Mouse (Mus musculus) mouse embryonic stem cell (cell line): Measurements from ENCODE around the gene Met.

Experiments
- in situ Hi-C, 2 experiments: fragments of 300-500 bp; cut with MboI; formaldehyde crosslinking; loops; 1 replicate in 1 of 2; 3 replicates in 1 of 2; pipeline ENCODE4 v1.14.3; 2019 to 2020; ENCODE audit warnings: low sequenced_read_pairs in 2 of 2, low pct_unique_long_range_greater_than_20kb in 1 of 2, mixed read lengths in 1 of 2; ENCODE audit not compliant: unreplicated experiment in 1 of 2

The Met gene

DNA sequence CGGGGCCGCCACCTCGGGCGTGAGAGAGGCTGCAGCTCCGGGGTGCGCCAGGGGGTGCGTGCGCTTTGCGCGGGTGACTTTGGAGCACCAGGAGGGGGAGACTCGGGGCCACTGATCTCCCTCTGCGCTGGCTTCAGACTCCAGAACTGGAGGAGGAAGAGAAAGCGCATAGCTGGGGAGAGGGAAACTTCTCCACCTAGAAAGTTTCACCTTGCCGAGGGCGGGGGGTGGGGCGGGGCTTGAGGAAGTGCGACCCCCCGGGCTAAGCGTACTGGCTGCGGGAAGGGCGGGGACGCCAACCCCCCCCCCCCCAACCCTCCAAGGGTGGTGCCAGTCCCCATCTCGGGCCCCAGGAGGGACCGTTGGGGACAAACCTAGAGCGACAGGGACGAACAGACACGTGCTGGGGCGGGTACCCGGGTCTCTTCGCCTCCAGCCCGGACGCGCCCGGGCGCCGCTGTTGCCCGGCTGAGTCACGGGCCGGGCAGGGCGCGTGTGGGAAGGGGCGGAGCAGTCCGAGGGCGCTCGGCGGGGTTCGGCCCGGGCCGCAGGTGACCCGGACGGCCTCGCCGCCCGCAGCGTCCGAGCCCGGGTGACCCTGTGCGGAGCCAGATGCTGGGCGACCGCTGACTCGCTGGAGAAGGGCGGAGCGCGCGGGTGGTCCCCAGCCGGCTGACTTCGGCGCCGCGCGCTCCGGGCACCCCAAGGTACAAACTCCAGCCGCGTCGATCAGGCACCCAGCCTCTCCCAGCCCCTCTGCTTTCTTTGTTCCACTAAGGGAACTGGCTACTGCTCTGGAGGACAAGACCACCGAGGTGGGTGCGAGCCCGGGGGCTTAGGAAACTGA is at the start of gene Met:
Met (plus strand) TSS at position 367 of the 847 bp plus-strand sequence.
- in situ Hi-C loops, result no loop called here

GRCm38 (mm10) chr6:17418226-17418625 is 45.4 kb upstream of the Met start:
- in situ Hi-C loops, result no loop called here

GRCm38 (mm10) chr6:17422432-17422831 is 41.2 kb upstream of the Met start:
- in situ Hi-C loops, result no loop called here

DNA sequence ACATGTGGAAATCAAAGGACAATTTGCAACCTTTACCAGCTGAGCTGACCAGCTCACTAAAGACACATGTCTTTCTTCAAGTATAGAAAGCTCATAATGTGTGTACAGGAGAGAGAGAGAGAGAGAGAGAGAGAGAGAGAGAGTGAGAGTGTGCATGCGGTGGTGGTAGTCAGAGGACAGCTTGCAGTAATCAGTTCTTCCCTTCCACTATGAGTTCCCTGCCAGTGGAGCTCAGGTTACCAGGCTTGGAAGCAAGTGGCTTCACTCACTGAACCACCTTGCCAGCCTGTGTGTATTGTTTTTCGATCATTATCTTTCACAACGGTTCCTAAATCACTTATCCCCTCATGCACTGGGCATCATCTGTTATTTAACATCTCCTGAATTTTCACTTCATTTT is 34.6 kb upstream of the Met start:
- in situ Hi-C loops, result no loop called here

DNA sequence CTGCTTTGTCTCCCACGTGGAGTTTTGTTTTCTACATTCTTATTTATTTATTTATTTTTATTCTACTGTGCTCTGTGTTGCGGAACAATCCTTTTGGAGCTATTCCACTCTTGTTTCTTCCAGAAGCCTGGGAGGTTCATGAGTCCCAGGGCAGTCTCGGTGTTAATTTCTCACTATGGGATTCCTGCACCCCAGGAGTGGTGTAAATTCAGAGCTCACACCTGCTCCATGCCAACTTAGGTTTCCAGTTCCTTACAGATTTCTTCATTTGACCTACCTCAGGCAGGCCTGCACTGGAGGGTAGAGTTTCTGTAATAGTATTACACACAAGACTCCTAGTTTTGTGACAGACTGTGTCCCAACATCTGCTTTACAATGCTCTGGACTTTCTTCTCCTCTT is 34.0 kb upstream of the Met start:
- in situ Hi-C loops, result no loop called here

DNA sequence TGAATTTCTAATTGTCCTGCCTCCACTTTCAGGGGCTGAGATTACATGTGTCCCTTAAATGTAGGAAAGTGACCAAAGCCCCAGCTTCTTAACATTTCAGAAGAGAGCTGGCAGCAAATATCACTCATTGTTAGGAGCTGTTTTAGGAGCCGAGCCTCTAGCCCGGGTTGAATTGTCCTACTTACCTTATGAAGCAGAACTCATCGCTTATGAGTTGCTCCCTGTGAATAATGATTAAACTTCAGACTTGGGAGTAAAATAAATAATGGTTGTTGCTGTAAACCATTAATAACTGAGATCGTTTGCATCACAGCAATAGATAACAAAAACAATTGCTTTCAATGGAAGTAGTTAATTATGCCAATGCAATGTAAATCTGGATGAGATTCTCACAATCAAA is 20.3 kb upstream of the Met start:
- in situ Hi-C loops, result no loop called here

DNA sequence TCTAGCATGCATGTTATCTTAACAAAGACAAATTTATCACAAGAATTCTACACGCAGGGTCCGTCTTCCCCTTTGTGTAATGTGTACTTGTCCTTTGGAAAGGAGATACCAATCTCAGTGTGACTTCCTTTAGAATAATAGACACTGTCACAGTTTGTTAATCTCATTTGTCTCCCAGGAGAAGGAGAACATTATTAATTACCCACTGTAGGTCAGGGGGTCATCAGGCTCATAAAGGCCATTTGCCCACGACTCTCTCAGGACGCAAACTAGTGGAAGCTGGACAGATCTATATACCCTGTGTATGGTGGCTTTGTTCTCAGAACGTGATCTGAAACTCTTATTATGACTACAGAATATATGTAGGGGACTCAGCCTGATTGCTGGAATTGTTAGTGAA is 12.3 kb upstream of the Met start:
- in situ Hi-C loops, result no loop called here

- in situ Hi-C loops, result no loop called here
Observed at GRCm38 (mm10) chr6:17455116-17455515, 8.5 kb upstream of the Met start.

GRCm38 (mm10) chr6:17459561-17459960 is 4.0 kb upstream of the Met start:
- in situ Hi-C loops, result no loop called here

GRCm38 (mm10) chr6:17461435-17461834 is 2.2 kb upstream of the Met start:
- in situ Hi-C loops, result no loop called here

DNA sequence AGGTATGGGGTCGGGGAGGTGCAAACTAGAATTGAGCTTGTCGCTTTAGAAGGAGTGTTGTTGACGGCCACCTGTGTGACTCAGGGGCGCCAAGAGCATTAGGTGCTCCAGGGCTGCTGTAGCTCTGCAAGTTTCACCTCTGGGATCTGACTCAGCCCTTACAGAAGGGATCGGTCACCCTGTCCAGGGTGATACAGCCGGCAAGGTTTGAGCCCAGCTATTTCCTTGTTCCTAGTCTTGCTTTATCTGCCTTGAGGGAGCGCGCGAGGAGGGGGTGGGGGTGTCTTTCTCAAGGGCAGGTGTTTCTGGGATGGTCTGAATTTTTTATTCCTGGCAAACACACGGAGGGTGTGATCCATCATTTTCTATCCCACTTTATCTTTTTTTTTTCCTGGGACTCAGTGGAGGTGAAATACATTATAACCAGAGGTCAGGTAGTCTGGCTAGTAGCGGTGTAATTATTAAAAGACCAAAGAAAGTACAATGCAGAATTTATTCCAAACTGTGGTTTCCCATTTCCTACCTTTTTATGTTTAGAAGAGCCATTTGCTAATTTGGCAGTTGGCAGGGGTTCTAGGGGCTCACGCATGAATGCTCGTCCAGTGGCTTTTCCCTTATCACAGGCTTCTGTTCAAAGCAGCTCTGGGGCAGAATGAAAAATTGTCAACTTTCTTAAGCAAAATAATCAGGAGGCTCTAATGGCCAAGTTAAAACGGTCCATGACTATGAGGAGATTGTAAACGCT is 853 bp downstream of the Met start:
- in situ Hi-C loops, result no loop called here

GRCm38 (mm10) chr6:17466526-17466925 is 2.9 kb downstream of the Met start:
- in situ Hi-C loops, result no loop called here

- in situ Hi-C loops, result no loop called here
Observed at GRCm38 (mm10) chr6:17468993-17469392, 5.4 kb downstream of the Met start.

GRCm38 (mm10) chr6:17473128-17473527 is 9.5 kb downstream of the Met start:
- in situ Hi-C loops, result no loop called here

DNA sequence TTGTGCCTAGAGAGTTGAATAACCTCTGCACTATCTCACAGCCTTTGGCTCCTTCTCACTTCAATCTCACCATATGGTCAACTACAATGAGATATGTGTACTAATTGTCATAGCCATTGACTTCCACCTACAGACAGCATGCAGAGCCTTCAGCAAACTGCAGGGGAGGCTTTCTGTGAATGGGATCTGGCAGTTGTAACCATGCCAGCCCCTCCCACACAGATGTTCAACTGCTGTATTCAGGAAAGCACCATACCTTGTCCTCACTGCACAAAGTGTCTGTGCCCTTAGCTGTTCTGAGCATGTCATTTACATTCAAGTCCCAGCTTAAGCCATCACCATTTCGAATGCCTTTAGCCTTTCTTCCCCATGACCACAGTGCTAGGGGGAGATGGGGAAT is 14.2 kb downstream of the Met start:
- in situ Hi-C loops, result no loop called here

DNA sequence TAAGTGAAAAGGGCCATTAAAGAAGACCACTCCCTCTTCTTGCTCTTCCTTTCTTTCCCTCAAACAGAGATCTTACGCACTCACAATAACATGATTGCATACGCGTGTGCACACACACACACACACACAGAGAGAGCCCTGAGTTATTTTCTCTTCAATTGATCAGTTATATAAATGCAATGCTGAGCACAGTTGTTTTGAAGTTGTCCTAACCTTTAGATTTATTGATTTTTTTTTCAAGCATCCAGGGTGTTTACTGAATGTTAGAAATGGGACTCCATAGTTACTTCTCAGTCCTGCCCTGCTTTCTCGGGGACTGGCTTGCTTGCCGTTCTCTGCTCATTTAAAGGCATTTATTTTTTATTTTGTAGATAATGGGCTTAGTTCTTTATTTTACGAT is 14.7 kb downstream of the Met start:
- in situ Hi-C loops, result no loop called here

- in situ Hi-C loops, result no loop called here
Observed at GRCm38 (mm10) chr6:17478838-17479570, 15.4 kb downstream of the Met start.

DNA sequence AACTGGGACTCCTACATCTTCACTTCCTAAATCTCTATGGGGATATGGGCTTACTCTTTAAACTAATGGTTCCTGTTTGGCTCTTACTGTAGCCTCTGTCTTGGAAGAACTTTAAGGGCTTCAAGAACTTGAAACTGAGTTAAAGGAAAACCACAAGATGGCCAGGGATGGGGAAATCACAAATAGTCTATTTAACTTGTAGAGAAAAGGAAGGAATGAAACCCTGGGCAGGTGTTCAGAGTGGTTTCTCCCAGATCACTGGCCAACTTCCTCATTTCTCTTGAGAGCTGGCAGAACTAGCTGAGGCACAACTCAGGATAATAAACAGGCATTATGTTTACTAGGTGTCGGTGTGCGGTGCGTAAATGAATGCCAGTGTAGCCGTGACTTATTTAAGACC is 17.5 kb downstream of the Met start:
- in situ Hi-C loops, result no loop called here

GRCm38 (mm10) chr6:17485244-17485643 is 21.6 kb downstream of the Met start:
- in situ Hi-C loops, result no loop called here
